Mouse (Mus musculus) hindbrain, embryonic 11.5 days (tissue): ENCODE measurements around the gene Ndufa1. TPM values are rescaled to one million over a fixed set of nuclear protein-coding genes. Genes with fewer than 3 reads are reported as not detected.
"Not testable (repeated sequence)": the region's sequence is repeated elsewhere in the genome, so short reads cannot be mapped to it uniquely, and the experiment has no call there.

Source experiments
- ATAC-seq: fragments of 200-750 bp; cut with Nextera tagmentation; 2 replicates; pipeline ENCODE4 v1.8.0; 2017; ENCODE audit warnings: mild to moderate bottlenecking, moderate TSS enrichment, moderate library complexity; ENCODE audit not compliant: low FRiP score
- DNase-seq: peaks from one replicate; pipeline ENCODE4 v3.0.0-alpha.2; 2015; ENCODE audit warnings: low spot score
- H3K27ac ChIP-seq: fragments of 300-500 bp; sonication (generic); 2 replicates; pipeline ENCODE4 v1.5.1; 2014; ENCODE audit warnings: mild to moderate bottlenecking, low read depth, low read length
- H3K27me3 ChIP-seq: fragments of 300-500 bp; sonication (generic); 2 replicates; pipeline ENCODE4 v1.6.1; 2014; ENCODE audit warnings: mild to moderate bottlenecking, low read length, moderate library complexity, mixed read lengths; ENCODE audit not compliant: control insufficient read depth, insufficient read depth
- H3K36me3 ChIP-seq: fragments of 300-500 bp; sonication (generic); 2 replicates; pipeline ENCODE4 v1.6.1; 2014; ENCODE audit warnings: mild to moderate bottlenecking, low read length, moderate library complexity, mixed read lengths; ENCODE audit not compliant: control insufficient read depth, insufficient read depth
- H3K4me1 ChIP-seq: fragments of 300-500 bp; sonication (generic); replicated peaks from 2 replicates; pipeline ENCODE4 v1.6.1; 2014; ENCODE audit warnings: low read length, mixed read lengths; ENCODE audit not compliant: control insufficient read depth, insufficient read depth
- H3K4me2 ChIP-seq: fragments of 300-500 bp; sonication (generic); replicated peaks from 2 replicates; pipeline ENCODE4 v1.6.1; 2014; ENCODE audit warnings: mild to moderate bottlenecking, low read depth, low read length
- H3K4me3 ChIP-seq: fragments of 300-500 bp; sonication (generic); 2 replicates; pipeline ENCODE4 v1.5.1; 2014; ENCODE audit warnings: low read depth, low read length
- H3K9ac ChIP-seq: fragments of 300-500 bp; sonication (generic); 2 replicates; pipeline ENCODE4 v1.6.1; 2014; ENCODE audit warnings: low read depth, low read length
- H3K9me3 ChIP-seq: fragments of 300-500 bp; sonication (generic); 2 replicates; pipeline ENCODE4 v1.6.1; 2016; ENCODE audit warnings: low read length; ENCODE audit not compliant: control insufficient read depth
- WGBS: fragments of 180-500 bp; shearing (Covaris S2); extraction: QIAGEN DNeasy Blood & Tissue Kit; methylation state at CpG from one replicate; pipeline ENCODE4 v1.1.7; 2014; 5-methylcytosine and 5-hydroxymethylcytosine counted together
- polyA plus RNA-seq: library from polyadenylated mRNA; unstranded; fragments of >200 nt; fragmentation: Nextera tagmentation; extraction: Ambion mirVana; gene quantifications from 2 replicates; pipeline ENCODE4 v1.2.1, GENCODE M21; 2014

Gene Ndufa1
- polyA plus RNA-seq, 1 experiment from 2014 or later: 443 TPM

DNA sequence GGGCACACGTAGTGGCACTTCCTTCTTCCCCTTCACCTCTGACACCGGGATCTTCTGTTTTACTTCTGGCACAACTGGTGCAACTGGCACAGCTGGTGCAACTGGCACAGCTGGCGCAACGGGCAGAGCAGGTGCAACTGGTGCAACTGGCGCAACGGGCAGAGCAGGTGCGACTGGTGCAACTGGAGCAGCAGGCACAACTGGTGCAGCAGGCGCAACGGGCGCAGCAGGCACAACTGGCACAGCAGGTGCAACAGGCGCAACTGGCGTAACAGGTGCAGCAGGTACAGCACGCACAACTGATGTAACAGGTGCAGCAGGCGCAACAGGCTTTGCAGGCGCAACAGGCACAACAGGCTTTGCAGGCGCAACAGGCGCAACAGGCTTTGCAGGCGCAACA is 27.8 kb downstream of the Ndufa1 start:
- 79% methylated on average over 18 of the region's 18 CpGs for WGBS
- no peaks in the 10 kb centered on the region for H3K27me3 ChIP-seq
- no peak for DNase-seq

GRCm38 (mm10) chrX:37161169-37161568 is 29.8 kb downstream of the Ndufa1 start:
- DNase-seq (no peak), ATAC-seq (no peak)
- WGBS: 81% methylated on average over 10 of the region's 10 CpGs
- Histone ChIP-seq H3K27ac (no peak overlapping the region), H3K4me1 (no peaks in the 10 kb centered on the region), H3K27me3 (no peaks in the 10 kb centered on the region), H3K9ac (no peak overlapping the region), H3K4me2 (no peak overlapping the region), H3K36me3 (0 out of 2 replicates have a peak, but pooled peaks cover 2% of the 10 kb centered on the region), H3K4me3 (no peak overlapping the region), H3K9me3 (no peaks in the 10 kb centered on the region)

More for the DNA sequence above, 27.8 kb downstream of the Ndufa1 start:
- Histone ChIP-seq H3K4me3 (no peak overlapping the region), H3K9me3 (no peaks in the 10 kb centered on the region), H3K4me2 (no peak overlapping the region), H3K9ac (no peak overlapping the region), H3K36me3 (no peaks in the 10 kb centered on the region), H3K27ac (no peak overlapping the region), H3K4me1 (no peaks in the 10 kb centered on the region)
- ATAC-seq: no peak

DNA sequence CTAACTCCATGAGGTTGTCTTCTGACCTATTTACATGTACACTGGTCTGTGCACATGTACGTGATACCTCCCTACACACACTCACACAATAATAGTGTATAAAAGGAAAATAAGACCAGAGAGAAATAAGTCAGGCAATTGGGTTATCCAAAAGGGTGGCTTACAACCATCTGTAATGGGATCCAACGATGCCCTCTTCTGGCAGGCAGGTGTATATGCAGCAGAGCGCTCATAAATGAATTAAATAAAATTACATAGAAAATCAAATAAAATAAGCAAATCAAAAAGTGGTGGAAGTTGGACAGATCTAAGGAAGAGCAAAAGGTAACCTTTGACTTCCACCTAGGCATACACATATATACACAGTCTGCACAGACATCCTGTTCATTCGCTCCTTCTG is 33.1 kb downstream of the Ndufa1 start:
- DNase-seq (no peak), ATAC-seq (no peak)
- 60% methylated on average over 4 of the region's 4 CpGs for WGBS
- Histone ChIP-seq H3K27ac (no peak overlapping the region), H3K36me3 (0 out of 2 replicates have a peak, but pooled peaks cover 2% of the 10 kb centered on the region), H3K4me2 (no peak overlapping the region), H3K9ac (no peak overlapping the region), H3K9me3 (no peaks in the 10 kb centered on the region), H3K4me3 (no peak overlapping the region), H3K27me3 (no peaks in the 10 kb centered on the region), H3K4me1 (no peaks in the 10 kb centered on the region)

DNA sequence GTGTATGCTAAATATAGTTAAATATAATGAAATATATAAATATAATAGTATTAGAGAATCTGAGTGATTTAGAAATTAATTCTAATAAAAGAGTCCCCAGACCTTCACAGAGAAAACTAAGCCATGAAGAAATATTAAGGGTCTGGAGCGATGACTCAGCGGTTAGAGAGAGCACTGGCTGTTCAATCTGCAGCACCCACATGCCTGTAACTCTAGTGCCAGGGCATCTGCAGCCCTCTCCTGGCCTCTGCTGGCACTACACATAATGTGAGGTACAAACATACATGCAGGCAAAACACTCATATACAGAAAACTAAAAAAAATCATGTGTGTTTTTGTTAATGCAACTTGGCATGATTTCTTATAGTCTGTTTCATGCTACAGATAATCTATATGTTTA is 46.0 kb downstream of the Ndufa1 start:
- no peaks in the 10 kb centered on the region for H3K9me3 ChIP-seq
- H3K27me3 ChIP-seq: no peaks in the 10 kb centered on the region
- WGBS: 91% methylated on average over 2 of the region's 2 CpGs
- no peak overlapping the region for H3K27ac ChIP-seq
- no peak overlapping the region for H3K4me2 ChIP-seq
- no peak for ATAC-seq
- no peak overlapping the region for H3K9ac ChIP-seq
- no peaks in the 10 kb centered on the region for H3K36me3 ChIP-seq
- H3K4me3 ChIP-seq: no peak overlapping the region
- H3K4me1 ChIP-seq: no peaks in the 10 kb centered on the region
- DNase-seq: peak; percentile 4

GRCm38 (mm10) chrX:37144498-37144897 is 46.5 kb downstream of the Ndufa1 start:
- not testable (repeated sequence) for H3K27me3 ChIP-seq, H3K9ac ChIP-seq, H3K4me3 ChIP-seq, H3K36me3 ChIP-seq, H3K4me2 ChIP-seq, H3K9me3 ChIP-seq, H3K4me1 ChIP-seq, ATAC-seq, DNase-seq, H3K27ac ChIP-seq
- WGBS: no CpG with 5 or more reads among the region's 4 CpGs

DNA sequence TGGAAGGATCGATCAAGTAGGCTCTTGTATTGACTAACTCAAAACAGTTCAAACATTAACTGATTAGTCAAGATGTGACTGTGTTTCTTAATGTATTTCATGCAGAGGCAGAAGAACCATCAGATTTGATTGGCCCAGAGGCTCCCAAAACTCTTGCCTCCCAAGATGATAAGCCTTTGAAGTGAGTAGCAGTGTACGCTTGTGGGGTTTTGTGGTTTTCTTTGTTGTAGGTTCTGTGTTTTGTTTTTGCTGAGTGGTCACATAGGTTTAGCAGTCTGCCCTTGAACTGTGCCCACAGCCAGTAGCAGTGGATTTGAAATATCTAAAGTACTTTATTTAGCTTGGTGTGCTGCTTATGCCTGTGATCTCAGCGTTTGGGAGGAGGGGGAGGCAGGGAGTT is 49.2 kb downstream of the Ndufa1 start:
- Histone ChIP-seq H3K36me3 (no peaks in the 10 kb centered on the region), H3K27me3 (no peaks in the 10 kb centered on the region), H3K4me2 (no peak overlapping the region), H3K9me3 (no peaks in the 10 kb centered on the region), H3K4me1 (no peaks in the 10 kb centered on the region), H3K4me3 (no peak overlapping the region), H3K9ac (no peak overlapping the region), H3K27ac (no peak overlapping the region)
- 85% methylated on average over 3 of the region's 3 CpGs for WGBS
- ATAC-seq (no peak), DNase-seq (no peak)

Other genes with a start within 250 kb of the Ndufa1 start
- gene Sept6, start 199.4 kb downstream of the Ndufa1 start, polyA plus RNA-seq: 57.5 and 62.8 TPM in 2 replicates
- gene Sowahd, start 142.3 kb downstream of the Ndufa1 start, polyA plus RNA-seq: not detected in 2 replicates
- gene Rpl39, start 105.8 kb downstream of the Ndufa1 start, polyA plus RNA-seq: 414 and 431 TPM in 2 replicates
- 19.0 and 27.6 TPM in 2 replicates for gene Upf3b, start 80.8 kb downstream of the Ndufa1 start, polyA plus RNA-seq
- gene Nkap, start 64.4 kb downstream of the Ndufa1 start, polyA plus RNA-seq: 22.3 and 25.9 TPM in 2 replicates
- gene Akap14, start 22.3 kb downstream of the Ndufa1 start, polyA plus RNA-seq: 0.50 and 0.57 TPM in 2 replicates
- 16.1 and 18.5 TPM in 2 replicates for gene Rnf113a1, start 82 bp upstream of the Ndufa1 start, polyA plus RNA-seq
- gene Gm9, start 19.9 kb upstream of the Ndufa1 start, polyA plus RNA-seq: not detected in 2 replicates
- gene Rhox1, start 31.1 kb upstream of the Ndufa1 start, polyA plus RNA-seq: not detected in 2 replicates
- 0.26 and 0.29 TPM in 2 replicates for gene Rhox2a, start 53.8 kb upstream of the Ndufa1 start, polyA plus RNA-seq
- not detected in 2 replicates for gene Rhox3a, start 58.8 kb upstream of the Ndufa1 start, polyA plus RNA-seq
- not detected in 2 replicates for gene Rhox4a, start 74.2 kb upstream of the Ndufa1 start, polyA plus RNA-seq
- gene Rhox3a2, start 188.9 kb upstream of the Ndufa1 start, polyA plus RNA-seq: not detected in 2 replicates
- 4.2 TPM in 2 replicates for gene Rhox4a2, start 199.7 kb upstream of the Ndufa1 start, polyA plus RNA-seq
- 0.85 TPM in 1 of 2 replicates, not detected in the other for gene Rhox2b, start 220.9 kb upstream of the Ndufa1 start, polyA plus RNA-seq
- gene Rhox4b, start 241.3 kb upstream of the Ndufa1 start, polyA plus RNA-seq: 0.91 and 1.5 TPM in 2 replicates